ENCODE assay signal across 27 mouse cellular contexts in the genomic region with DNA sequence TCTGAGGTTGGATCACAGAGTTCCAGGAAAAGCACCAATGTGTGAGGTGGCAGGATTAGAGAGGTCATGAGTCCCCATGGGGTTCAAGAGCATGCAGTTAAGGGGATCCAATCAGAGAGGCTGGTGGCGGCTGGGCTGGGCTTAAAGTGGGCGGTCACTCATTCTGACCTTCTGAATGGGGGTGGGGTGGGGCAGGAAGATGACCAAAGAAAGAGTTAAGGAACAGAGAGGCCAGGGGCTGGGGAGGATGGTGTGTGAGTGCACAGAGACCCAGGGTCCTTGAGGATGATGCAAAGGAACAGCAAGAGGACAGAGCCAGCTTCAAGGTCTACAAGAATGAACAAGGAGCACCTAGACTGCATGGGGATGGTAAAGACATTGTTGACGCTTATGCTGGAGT. TPM values are rescaled to one million over a fixed set of nuclear protein-coding genes. Genes with fewer than 3 reads are reported as not detected.
"Had no signal": no experiment of that assay in that cellular context is flagged by ENCODE, and none has a peak within 500 bp of the region (broad histone marks: within the 10 kb centered on the region; RNA-seq: fewer than 3 reads in every experiment).

No protein-coding gene starts in this region.

- H3K4me3 ChIP-seq: liver, embryonic 15.5 days; lung, embryonic 15.5 days; megakaryocyte, embryonic 14.5 days; midbrain, embryonic 13.5 days; midbrain, embryonic 15.5 days; myocyte; neural tube, embryonic 13.5 days had no signal

- H3K27me3 ChIP-seq: liver, embryonic 15.5 days; lung, embryonic 15.5 days; midbrain, embryonic 13.5 days; midbrain, embryonic 15.5 days; neural tube, embryonic 13.5 days had no signal

- H3K27ac ChIP-seq: liver, embryonic 15.5 days; lung, embryonic 15.5 days; macrophage; midbrain, embryonic 13.5 days; neural tube, embryonic 13.5 days had no signal

- DNase-seq: lung, adult 2 months; lung, postnatal 14 days; lung, postnatal 36 days; right cerebral cortex, postnatal 25 days; right cerebral cortex, postnatal 4 days; thymus, adult 18-20 months; thymus, postnatal 14 days; thymus, postnatal 36 days had no signal

- ATAC-seq: lung, postnatal 0 days; midbrain, embryonic 15.5 days had no signal

- H3K36me3 ChIP-seq: liver, embryonic 15.5 days; lung, embryonic 15.5 days; midbrain, embryonic 13.5 days; midbrain, embryonic 15.5 days; neural tube, embryonic 13.5 days had no signal

- H3K4me1 ChIP-seq: liver, embryonic 15.5 days; lung, embryonic 15.5 days; neural tube, embryonic 13.5 days had no signal

RNA-seq across cellular contexts. Expression of gene 1700067P10Rik, which starts 19.4 kb away (rescaled TPM):
- total RNA-seq: megakaryocyte progenitor cell, adult 5-6 weeks; midbrain, postnatal 0 days; neutrophil, adult 5-6 weeks had no signal
- polyA plus RNA-seq: liver, embryonic 15.5 days; liver, postnatal 0 days; lung, adult 2 months; lung, embryonic 15.5 days; lung, postnatal 0 days; macrophage; midbrain, embryonic 11.5 days; midbrain, embryonic 15.5 days; midbrain, postnatal 0 days; myocyte; neural tube, embryonic 11.5 days; neural tube, embryonic 13.5 days; small intestine, adult 2 months; stomach, embryonic 14.5 days; stomach, embryonic 16.5 days; thymus, postnatal 0 days had no signal

RNA-seq across cellular contexts. Expression of gene 9830107B12Rik, which starts 37.5 kb away (rescaled TPM):
- total RNA-seq: midbrain, postnatal 0 days had no signal
- polyA plus RNA-seq: lung, embryonic 15.5 days; midbrain, embryonic 11.5 days; midbrain, embryonic 13.5 days; midbrain, embryonic 15.5 days; midbrain, postnatal 0 days; myocyte; neural tube, embryonic 11.5 days; neural tube, embryonic 13.5 days; stomach, embryonic 14.5 days; thymus, postnatal 0 days had no signal

RNA-seq across cellular contexts. Expression of gene A530064D06Rik, which starts 58.6 kb away (rescaled TPM):
- total RNA-seq: midbrain, postnatal 0 days had no signal
- polyA plus RNA-seq: lung, embryonic 15.5 days; midbrain, embryonic 11.5 days; midbrain, embryonic 13.5 days; midbrain, embryonic 15.5 days; midbrain, postnatal 0 days; myocyte; neural tube, embryonic 11.5 days; neural tube, embryonic 13.5 days; stomach, embryonic 14.5 days had no signal
